Mouse (Mus musculus) brown adipose tissue, adult 24 weeks (tissue): ENCODE data around the gene Mast3. TPM values are rescaled to one million over a fixed set of nuclear protein-coding genes. Genes with fewer than 3 reads are reported as not detected.

Source experiments
- H3K27ac ChIP-seq: fragments of 200-500 bp; replicated peaks from 2 replicates; pipeline ENCODE4 v1.5.1; 2012; ENCODE audit warnings: low read depth, mild to moderate bottlenecking, low read length
- H3K4me1 ChIP-seq: fragments of 200-500 bp; 2 replicates; pipeline ENCODE4 v1.6.1; 2012; ENCODE audit warnings: low read length, mixed read lengths; ENCODE audit not compliant: control insufficient read depth, insufficient read depth, insufficient read length
- H3K4me3 ChIP-seq: fragments of 200-500 bp; 2 replicates; pipeline ENCODE4 v1.5.1; 2012; ENCODE audit warnings: low read depth, mild to moderate bottlenecking, low read length, moderate library complexity; ENCODE audit not compliant: insufficient read depth
- polyA plus RNA-seq: library from polyadenylated mRNA; stranded (reverse); fragments of >200 nt; gene quantifications from 2 replicates; pipeline ENCODE4 v1.2.4, GENCODE M21; 2012; ENCODE audit not compliant: missing spikeins, insufficient read depth, insufficient read length

Mast3 gene
- polyA plus RNA-seq, 1 experiment, result 2.5 TPM

DNA sequence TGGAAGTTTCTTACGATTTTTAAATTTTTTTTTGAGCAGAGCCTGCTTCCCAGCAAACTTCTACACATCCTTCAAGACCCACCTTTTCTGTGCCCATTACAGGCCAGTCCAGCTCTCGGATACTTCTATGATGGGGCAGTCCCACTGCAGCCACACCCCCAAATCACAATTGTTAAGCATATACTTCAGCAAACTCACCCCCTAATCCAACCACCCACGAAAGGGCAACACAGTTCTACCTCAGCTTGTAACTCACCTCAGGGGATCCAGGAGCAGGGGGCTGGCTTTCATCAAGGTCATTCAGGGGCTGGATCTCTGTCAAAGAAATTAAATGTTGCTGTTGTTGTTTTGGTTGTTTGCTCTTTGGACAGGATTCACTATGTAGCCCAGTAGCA lies 17.8 kb downstream of the Mast3 start:
- Histone ChIP-seq H3K4me3 (no peak overlapping the region), H3K27ac (no peak overlapping the region), H3K4me1 (peaks cover 9% of the 10 kb centered on the region)

GRCm38 (mm10) chr8:70786291-70787050 lies 18.4 kb downstream of the Mast3 start:
- Histone ChIP-seq H3K4me3 (no peak overlapping the region), H3K4me1 (peaks cover 5% of the 10 kb centered on the region; the same call in 1 of the 2 replicates), H3K27ac (no peak overlapping the region)

- Histone ChIP-seq H3K27ac (no peak overlapping the region), H3K4me3 (no peak overlapping the region), H3K4me1 (peaks cover 14% of the 10 kb centered on the region)
Measured at GRCm38 (mm10) chr8:70780093-70780492, 24.8 kb downstream of the Mast3 start.

DNA sequence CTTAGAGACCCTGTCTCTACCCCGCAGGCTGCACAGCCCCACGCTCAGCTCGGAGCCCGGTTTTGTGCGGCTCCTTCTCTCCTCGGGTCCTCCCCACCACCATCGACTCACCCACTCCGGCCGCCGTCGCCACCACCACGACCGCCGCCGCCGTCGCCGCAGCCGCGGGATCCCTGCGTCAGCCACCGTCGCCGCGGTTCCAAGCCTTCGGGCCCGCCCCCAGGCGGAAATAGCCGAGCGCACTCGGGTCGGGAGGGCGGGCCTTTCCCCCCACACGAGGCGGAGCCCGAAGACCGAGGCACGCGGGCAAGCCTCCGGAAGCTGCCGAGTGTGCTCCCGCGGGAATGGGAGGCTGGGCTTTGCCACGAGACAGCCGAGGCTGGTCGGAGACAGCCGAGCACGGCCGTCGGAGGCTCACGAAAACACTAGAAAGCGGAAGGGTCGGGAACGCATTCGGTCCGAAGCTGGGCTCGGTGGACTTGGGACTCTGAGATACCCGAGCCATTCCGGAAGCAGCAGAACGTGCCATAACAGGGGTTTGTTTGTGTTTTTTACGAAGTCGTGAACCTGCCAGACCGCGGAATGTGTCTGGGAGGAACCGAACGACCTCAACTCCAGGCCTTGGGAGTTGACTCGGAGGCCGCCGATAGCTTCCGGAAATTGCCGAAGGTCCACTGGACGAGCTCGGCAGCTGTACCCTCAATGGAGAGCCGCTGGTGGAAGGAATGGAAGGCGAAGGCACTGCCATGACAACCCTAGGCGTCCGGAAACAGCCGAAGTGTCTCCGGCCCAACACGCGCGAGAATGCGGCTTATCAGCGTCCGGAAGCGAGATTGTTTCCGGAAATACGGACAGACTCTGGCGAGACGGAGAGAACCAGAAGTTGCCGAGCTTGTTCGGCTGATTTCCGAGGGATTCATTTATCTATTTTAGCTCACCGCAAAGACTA lies 28.1 kb downstream of the Mast3 start, which contains the start of gene Pik3r2:
Gene Pik3r2, minus strand, starts transcription at position 218 of the 949 bp plus-strand sequence.
- peak within 1 kb of the TSS; percentile 96 for H3K27ac ChIP-seq

GRCm38 (mm10) chr8:70775851-70776495 lies 28.9 kb downstream of the Mast3 start:
- 0 out of 2 replicates have a peak overlapping the region, but pooled peaks have one; percentile 18 for H3K27ac ChIP-seq
- peaks cover 19% of the 10 kb centered on the region for H3K4me1 ChIP-seq
- H3K4me3 ChIP-seq, result peak overlapping the region; percentile 65

More for the DNA sequence above, 28.1 kb downstream of the Mast3 start, which contains the start of gene Pik3r2:
- peak within 1 kb of the TSS; percentile 70 for H3K4me3 ChIP-seq
- H3K4me1 ChIP-seq, result peaks cover 19% of the 10 kb centered on the region

GRCm38 (mm10) chr8:70775227-70775626 lies 29.6 kb downstream of the Mast3 start:
- Histone ChIP-seq H3K27ac (no peak overlapping the region), H3K4me1 (peaks cover 19% of the 10 kb centered on the region), H3K4me3 (peak overlapping the region; percentile 65)

GRCm38 (mm10) chr8:70774740-70775139 lies 30.1 kb downstream of the Mast3 start:
- H3K4me1 ChIP-seq, result peaks cover 19% of the 10 kb centered on the region
- H3K27ac ChIP-seq, result no peak overlapping the region
- H3K4me3 ChIP-seq, result peak overlapping the region; percentile 9; the same call in 1 of the 2 replicates

GRCm38 (mm10) chr8:70773833-70774232 lies 31.0 kb downstream of the Mast3 start:
- no peak overlapping the region; the same call in 1 of the 2 replicates for H3K27ac ChIP-seq

GRCm38 (mm10) chr8:70773410-70773809 lies 31.4 kb downstream of the Mast3 start:
- Histone ChIP-seq H3K4me1 (peaks cover 19% of the 10 kb centered on the region), H3K27ac (no peak overlapping the region), H3K4me3 (no peak overlapping the region)

More at GRCm38 (mm10) chr8:70773833-70774232, 31.0 kb downstream of the Mast3 start:
- Histone ChIP-seq H3K4me1 (peaks cover 19% of the 10 kb centered on the region), H3K4me3 (no peak overlapping the region)

- no peak overlapping the region for H3K4me3 ChIP-seq
- no peak overlapping the region for H3K27ac ChIP-seq
- peaks cover 16% of the 10 kb centered on the region for H3K4me1 ChIP-seq
Measured at GRCm38 (mm10) chr8:70772890-70773289, 32.0 kb downstream of the Mast3 start.

DNA sequence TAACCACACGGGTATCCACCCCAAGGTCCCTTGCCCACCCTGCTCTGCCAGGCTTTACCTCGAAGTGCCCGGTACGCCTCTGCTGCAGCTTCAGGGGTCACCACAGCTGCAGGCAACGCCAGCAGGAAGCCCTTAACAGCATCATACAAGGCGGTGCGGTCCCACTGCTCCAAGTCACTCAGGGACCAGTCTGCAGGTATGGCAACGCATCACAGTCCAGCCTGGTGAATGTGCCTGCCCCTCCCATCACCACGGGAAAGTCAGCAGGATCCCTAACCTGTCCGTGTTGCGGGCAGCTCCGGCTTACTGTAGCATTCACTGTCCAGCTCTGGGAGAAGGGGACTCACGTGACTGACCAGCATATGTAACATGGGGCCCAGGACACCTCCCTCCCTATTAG lies 32.8 kb downstream of the Mast3 start:
- Histone ChIP-seq H3K4me1 (peaks cover 14% of the 10 kb centered on the region), H3K4me3 (no peak overlapping the region), H3K27ac (no peak overlapping the region)

DNA sequence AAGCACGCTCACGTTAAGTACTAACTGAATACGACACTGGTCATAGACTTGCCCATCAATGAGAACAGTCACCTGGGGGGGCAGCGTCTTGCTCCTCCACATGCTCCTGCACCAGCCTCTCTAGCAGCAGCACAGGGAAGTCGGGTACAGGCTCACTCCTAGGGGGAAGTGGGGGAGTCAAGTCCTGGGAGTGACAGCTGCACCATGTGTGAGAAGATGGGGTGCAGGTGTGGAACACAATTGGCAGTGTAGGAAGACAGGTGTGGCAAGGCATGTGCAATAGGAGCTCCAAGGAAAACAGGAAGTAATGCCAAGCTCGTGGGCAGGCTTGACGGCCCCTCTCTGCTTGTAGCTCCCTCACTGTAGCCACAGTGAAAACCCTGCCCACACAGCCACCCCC lies 33.6 kb downstream of the Mast3 start:
- H3K4me3 ChIP-seq, result no peak overlapping the region
- H3K27ac ChIP-seq, result no peak overlapping the region

GRCm38 (mm10) chr8:70770748-70771147 lies 34.1 kb downstream of the Mast3 start:
- Histone ChIP-seq H3K27ac (no peak overlapping the region), H3K4me1 (peaks cover 16% of the 10 kb centered on the region), H3K4me3 (no peak overlapping the region)

More for the DNA sequence above, 33.6 kb downstream of the Mast3 start:
- H3K4me1 ChIP-seq, result peaks cover 18% of the 10 kb centered on the region

GRCm38 (mm10) chr8:70769858-70770257 lies 35.0 kb downstream of the Mast3 start:
- no peak overlapping the region for H3K27ac ChIP-seq
- H3K4me3 ChIP-seq, result no peak overlapping the region
- H3K4me1 ChIP-seq, result peaks cover 8% of the 10 kb centered on the region

- peaks cover 8% of the 10 kb centered on the region for H3K4me1 ChIP-seq
- H3K4me3 ChIP-seq, result no peak overlapping the region
- no peak overlapping the region for H3K27ac ChIP-seq
Measured at GRCm38 (mm10) chr8:70769359-70769758, 35.5 kb downstream of the Mast3 start.
